Mouse (Mus musculus): Measurements from ENCODE around the gene Itgb8. TPM values are rescaled to one million over a fixed set of nuclear protein-coding genes. Genes with fewer than 3 reads are reported as not detected.
A peak's percentile ranks its signal among the peaks of the same experiment; 100 is the strongest.

Itgb8 gene
- polyA plus RNA-seq, 1 experiment from 2014 or later = 29.6 TPM

DNA sequence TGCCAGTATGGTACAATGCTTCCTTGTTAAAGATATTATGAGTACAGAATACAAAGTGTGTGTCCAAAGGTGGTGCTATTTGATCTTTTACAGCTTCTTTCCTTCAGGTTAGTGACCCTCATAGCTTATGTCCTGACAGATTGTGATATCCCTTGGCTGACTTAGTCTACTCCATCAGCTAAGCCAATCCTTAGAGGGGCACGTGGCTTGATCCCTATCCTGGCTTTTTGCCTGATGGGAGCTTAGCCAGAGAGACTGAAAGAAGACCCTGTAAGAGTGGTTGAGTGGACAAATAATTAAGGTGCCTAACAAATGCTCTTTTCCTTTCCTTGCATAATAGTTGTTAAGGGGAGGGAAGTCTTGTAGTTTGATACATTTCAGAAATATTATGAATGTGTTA lies 73.9 kb downstream of the Itgb8 start:
- 93% methylated on average over 1 of the region's 1 CpGs for whole genome bisulfite sequencing
- ATAC-seq (ENCODE audit: low FRiP score) = 0 out of 2 replicates have a peak, but pooled peaks have one; percentile 18
- no peak overlapping the region for H3K27ac ChIP-seq (ENCODE audit: low read depth, low read length)
- H3K36me3 ChIP-seq (ENCODE audit: control insufficient read depth, insufficient read depth, low read length) = no peaks in the 10 kb centered on the region
- no peak overlapping the region for H3K4me2 ChIP-seq (replicated peaks; ENCODE audit: low read depth, low read length)
- no peak overlapping the region for H3K9ac ChIP-seq (ENCODE audit: low read depth, low read length)
- no peak for DNase-seq (ENCODE audit: low spot score)
- H3K9me3 ChIP-seq (ENCODE audit: control insufficient read depth, low read length) = no peaks in the 10 kb centered on the region
- no peaks in the 10 kb centered on the region for H3K27me3 ChIP-seq (ENCODE audit: control insufficient read depth, insufficient read depth, low read length)
- H3K4me3 ChIP-seq (ENCODE audit: low read depth, low read length) = no peak overlapping the region
- no peaks in the 10 kb centered on the region for H3K4me1 ChIP-seq (replicated peaks; ENCODE audit: control insufficient read depth, insufficient read depth, low read length)

DNA sequence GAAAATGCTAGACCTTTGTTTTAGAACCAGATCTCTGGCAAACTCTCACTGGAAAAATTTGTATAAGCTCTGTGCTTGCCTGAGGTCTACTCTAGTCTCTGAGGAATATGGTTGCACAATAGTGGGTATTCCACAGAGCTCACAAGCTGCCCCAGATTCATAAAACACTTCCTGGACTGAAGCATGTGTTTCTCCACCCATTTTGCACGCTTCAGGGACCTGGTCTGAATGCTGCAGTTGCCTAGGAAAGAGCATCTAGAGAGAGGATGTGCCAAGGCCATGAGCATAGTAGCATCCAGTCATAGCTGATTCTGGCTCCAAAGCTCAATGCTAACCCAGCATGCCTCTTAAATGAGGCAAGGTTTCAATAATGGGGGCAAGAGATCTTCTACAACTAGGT lies 74.4 kb downstream of the Itgb8 start:
- Histone ChIP-seq H3K4me3 (ENCODE audit: low read depth, low read length) (no peak overlapping the region), H3K4me2 (replicated peaks; ENCODE audit: low read depth, low read length) (no peak overlapping the region), H3K9ac (ENCODE audit: low read depth, low read length) (no peak overlapping the region), H3K9me3 (ENCODE audit: control insufficient read depth, low read length) (no peaks in the 10 kb centered on the region), H3K36me3 (ENCODE audit: control insufficient read depth, insufficient read depth, low read length) (no peaks in the 10 kb centered on the region), H3K4me1 (replicated peaks; ENCODE audit: control insufficient read depth, insufficient read depth, low read length) (no peaks in the 10 kb centered on the region), H3K27ac (ENCODE audit: low read depth, low read length) (no peak overlapping the region), H3K27me3 (ENCODE audit: control insufficient read depth, insufficient read depth, low read length) (no peaks in the 10 kb centered on the region)
- WGBS = 57% methylated on average over 1 of the region's 1 CpGs
- ATAC-seq (ENCODE audit: low FRiP score) (no peak), DNase-seq (ENCODE audit: low spot score) (no peak)

DNA sequence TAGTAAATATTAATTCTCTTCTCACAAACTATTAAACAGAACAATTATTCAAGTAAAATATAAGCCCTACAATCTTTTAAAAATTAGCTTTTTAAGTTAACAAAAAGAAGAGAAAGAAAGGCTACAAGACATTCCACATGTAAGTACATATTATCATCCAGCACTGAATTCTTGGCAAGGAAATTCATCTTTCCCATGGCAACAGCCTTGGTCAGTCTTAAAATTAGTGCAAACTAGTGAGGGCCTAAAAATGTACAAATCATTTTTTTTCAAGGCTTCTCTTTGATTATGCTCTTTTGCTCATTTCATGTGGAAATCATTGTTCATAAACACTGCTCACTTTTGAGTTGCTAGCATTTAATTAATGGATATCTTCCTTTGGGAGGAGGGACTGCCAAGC lies 77.8 kb downstream of the Itgb8 start:
- Histone ChIP-seq H3K4me3 (ENCODE audit: low read depth, low read length) (no peak overlapping the region), H3K36me3 (ENCODE audit: control insufficient read depth, insufficient read depth, low read length) (no peaks in the 10 kb centered on the region), H3K4me2 (replicated peaks; ENCODE audit: low read depth, low read length) (no peak overlapping the region), H3K4me1 (replicated peaks; ENCODE audit: control insufficient read depth, insufficient read depth, low read length) (no peaks in the 10 kb centered on the region), H3K27me3 (ENCODE audit: control insufficient read depth, insufficient read depth, low read length) (no peaks in the 10 kb centered on the region), H3K9ac (ENCODE audit: low read depth, low read length) (no peak overlapping the region), H3K27ac (ENCODE audit: low read depth, low read length) (no peak overlapping the region), H3K9me3 (ENCODE audit: control insufficient read depth, low read length) (no peaks in the 10 kb centered on the region)
- no peak for ATAC-seq (ENCODE audit: low FRiP score)
- DNase-seq (ENCODE audit: low spot score) = no peak

DNA sequence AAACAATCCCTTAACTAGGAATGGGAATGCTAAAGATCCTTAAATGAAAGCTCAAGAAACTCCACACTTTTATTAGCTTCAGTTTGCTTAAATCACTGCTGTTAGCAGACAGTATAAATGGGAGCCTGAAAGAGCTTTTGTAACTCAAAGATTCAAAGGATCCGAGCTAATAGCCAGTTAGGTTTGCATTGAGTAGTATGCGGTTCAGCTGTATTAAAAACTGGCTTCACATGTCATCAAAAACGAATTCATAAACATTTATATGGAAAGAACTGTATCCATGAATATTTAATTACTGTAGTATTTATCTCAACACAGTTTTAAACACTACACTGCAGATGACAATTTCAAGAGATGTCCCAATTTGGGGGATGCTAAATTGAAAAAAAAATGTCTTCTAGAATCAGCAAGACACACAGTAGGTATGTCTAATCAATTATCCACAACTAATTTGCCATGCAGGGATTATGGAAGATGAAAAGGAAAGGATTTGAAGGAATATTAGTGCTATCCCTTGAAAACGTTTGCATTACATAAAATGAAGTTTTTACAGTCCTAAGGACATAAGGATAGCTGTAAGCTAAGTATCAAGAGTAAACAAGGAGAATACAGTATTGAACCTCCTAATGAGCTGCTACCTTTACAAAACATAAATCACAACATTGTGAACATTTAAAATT lies 79.2 kb downstream of the Itgb8 start:
- 47% methylated on average over 4 of the region's 4 CpGs for whole genome bisulfite sequencing

DNA sequence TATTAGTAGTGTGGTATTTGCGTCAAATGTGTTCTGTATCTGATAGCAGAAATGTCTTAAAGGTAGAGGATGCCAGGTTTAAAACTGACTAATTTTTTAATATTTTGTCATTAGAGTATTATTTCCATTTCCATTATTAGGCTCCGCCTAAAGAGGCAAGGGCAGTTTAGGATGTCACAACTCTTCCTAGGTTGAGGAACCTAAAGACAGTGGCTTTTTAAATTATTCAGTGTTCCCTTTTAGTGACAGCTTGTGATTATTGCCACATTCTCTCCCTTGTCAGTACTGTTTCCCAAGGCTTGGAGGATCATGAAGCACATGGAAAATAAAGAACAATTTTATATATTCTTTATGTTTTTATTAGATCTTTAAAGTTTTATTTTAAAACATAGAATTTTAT lies 80.9 kb downstream of the Itgb8 start:
- ATAC-seq (ENCODE audit: low FRiP score) (no peak), DNase-seq (ENCODE audit: low spot score) (no peak)
- Histone ChIP-seq H3K27me3 (ENCODE audit: control insufficient read depth, insufficient read depth, low read length) (no peaks in the 10 kb centered on the region), H3K4me1 (replicated peaks; ENCODE audit: control insufficient read depth, insufficient read depth, low read length) (no peaks in the 10 kb centered on the region), H3K4me3 (ENCODE audit: low read depth, low read length) (no peak overlapping the region), H3K9ac (ENCODE audit: low read depth, low read length) (no peak overlapping the region), H3K9me3 (ENCODE audit: control insufficient read depth, low read length) (no peaks in the 10 kb centered on the region), H3K4me2 (replicated peaks; ENCODE audit: low read depth, low read length) (no peak overlapping the region), H3K27ac (ENCODE audit: low read depth, low read length) (no peak overlapping the region), H3K36me3 (ENCODE audit: control insufficient read depth, insufficient read depth, low read length) (no peaks in the 10 kb centered on the region)
- WGBS = 85% methylated on average over 2 of the region's 2 CpGs

More for the DNA sequence above, 79.2 kb downstream of the Itgb8 start:
- 0 out of 2 replicates have a peak, but pooled peaks have one; percentile 7 for ATAC-seq (ENCODE audit: low FRiP score)
- Histone ChIP-seq H3K27ac (ENCODE audit: low read depth, low read length) (no peak overlapping the region), H3K4me3 (ENCODE audit: low read depth, low read length) (no peak overlapping the region), H3K9me3 (ENCODE audit: control insufficient read depth, low read length) (no peaks in the 10 kb centered on the region), H3K27me3 (ENCODE audit: control insufficient read depth, insufficient read depth, low read length) (no peaks in the 10 kb centered on the region), H3K4me1 (replicated peaks; ENCODE audit: control insufficient read depth, insufficient read depth, low read length) (no peaks in the 10 kb centered on the region), H3K36me3 (ENCODE audit: control insufficient read depth, insufficient read depth, low read length) (no peaks in the 10 kb centered on the region), H3K4me2 (replicated peaks; ENCODE audit: low read depth, low read length) (no peak overlapping the region), H3K9ac (ENCODE audit: low read depth, low read length) (no peak overlapping the region)
- DNase-seq (ENCODE audit: low spot score) = no peak

DNA sequence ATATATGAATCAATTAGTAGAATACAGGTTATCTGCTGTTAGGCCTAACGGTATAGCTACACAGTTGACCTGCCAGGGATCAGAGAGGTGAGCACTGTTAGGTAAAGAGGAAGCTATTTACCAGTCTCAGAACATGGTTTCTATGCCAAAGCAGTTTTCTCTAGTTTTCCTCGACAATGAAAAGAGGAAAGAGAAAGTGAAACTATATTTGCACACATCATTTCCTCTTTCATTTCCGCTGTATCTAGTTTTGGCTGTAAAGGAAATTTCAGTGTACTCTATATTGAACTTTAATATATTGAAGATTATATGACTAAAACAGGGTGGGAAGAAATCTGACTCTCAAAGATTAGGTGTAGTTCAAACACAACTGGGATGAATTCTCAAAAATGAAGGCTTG lies 81.5 kb downstream of the Itgb8 start:
- DNase-seq (ENCODE audit: low spot score) (no peak), ATAC-seq (ENCODE audit: low FRiP score) (no peak)
- Histone ChIP-seq H3K9ac (ENCODE audit: low read depth, low read length) (no peak overlapping the region), H3K4me3 (ENCODE audit: low read depth, low read length) (no peak overlapping the region), H3K36me3 (ENCODE audit: control insufficient read depth, insufficient read depth, low read length) (no peaks in the 10 kb centered on the region), H3K27me3 (ENCODE audit: control insufficient read depth, insufficient read depth, low read length) (no peaks in the 10 kb centered on the region), H3K4me2 (replicated peaks; ENCODE audit: low read depth, low read length) (no peak overlapping the region), H3K27ac (ENCODE audit: low read depth, low read length) (no peak overlapping the region), H3K4me1 (replicated peaks; ENCODE audit: control insufficient read depth, insufficient read depth, low read length) (no peaks in the 10 kb centered on the region), H3K9me3 (ENCODE audit: control insufficient read depth, low read length) (no peaks in the 10 kb centered on the region)
- 96% methylated on average over 3 of the region's 3 CpGs for WGBS

DNA sequence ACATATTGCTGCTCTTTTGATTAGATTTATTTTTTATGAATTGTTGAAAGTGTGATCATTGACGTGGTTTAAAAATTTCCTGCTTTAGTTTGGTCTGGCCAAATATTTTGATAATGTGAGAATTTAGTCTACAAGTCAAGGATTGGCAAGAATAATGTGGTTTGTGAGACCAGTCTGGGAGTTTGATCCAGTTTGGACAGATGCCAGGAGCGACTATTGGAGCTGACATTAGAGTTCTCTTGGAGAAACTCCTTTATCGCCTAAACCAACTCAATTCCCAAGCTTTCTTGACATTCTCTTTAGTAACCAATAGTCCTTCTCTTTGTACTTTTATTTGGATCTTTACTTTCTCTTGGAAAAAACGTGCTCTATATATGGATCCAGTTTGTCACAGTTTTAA lies 83.0 kb downstream of the Itgb8 start:
- no peak overlapping the region for H3K4me2 ChIP-seq (replicated peaks; ENCODE audit: low read depth, low read length)
- no peak overlapping the region for H3K27ac ChIP-seq (ENCODE audit: low read depth, low read length)
- no peaks in the 10 kb centered on the region for H3K9me3 ChIP-seq (ENCODE audit: control insufficient read depth, low read length)
- DNase-seq (ENCODE audit: low spot score) = no peak
- no peaks in the 10 kb centered on the region for H3K4me1 ChIP-seq (replicated peaks; ENCODE audit: control insufficient read depth, insufficient read depth, low read length)
- H3K4me3 ChIP-seq (ENCODE audit: low read depth, low read length) = no peak overlapping the region
- H3K27me3 ChIP-seq (ENCODE audit: control insufficient read depth, insufficient read depth, low read length) = no peaks in the 10 kb centered on the region
- no peaks in the 10 kb centered on the region for H3K36me3 ChIP-seq (ENCODE audit: control insufficient read depth, insufficient read depth, low read length)
- ATAC-seq (ENCODE audit: low FRiP score) = no peak
- H3K9ac ChIP-seq (ENCODE audit: low read depth, low read length) = no peak overlapping the region
- WGBS = 82% methylated on average over 4 of the region's 4 CpGs

DNA sequence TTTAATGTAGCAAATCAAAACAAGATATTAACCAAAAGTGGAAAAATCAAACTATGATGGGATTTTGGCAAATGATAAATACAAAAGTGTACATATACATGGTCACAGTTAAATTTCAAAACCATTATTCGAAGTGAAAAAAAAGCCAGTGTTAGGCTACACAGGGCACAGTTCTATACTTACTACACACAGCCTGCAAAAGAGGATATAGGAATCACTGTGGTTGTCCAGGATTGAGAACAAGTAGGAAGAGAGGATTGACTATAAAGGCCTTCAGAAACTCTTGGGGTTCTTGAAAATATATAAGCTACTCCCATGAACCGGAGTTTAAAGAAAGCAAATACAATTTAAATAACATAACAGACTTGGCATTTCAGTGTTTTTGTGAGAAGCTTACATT lies 87.6 kb downstream of the Itgb8 start:
- no peak for DNase-seq (ENCODE audit: low spot score)
- Histone ChIP-seq H3K9ac (ENCODE audit: low read depth, low read length) (no peak overlapping the region), H3K9me3 (ENCODE audit: control insufficient read depth, low read length) (no peaks in the 10 kb centered on the region), H3K27ac (ENCODE audit: low read depth, low read length) (no peak overlapping the region), H3K27me3 (ENCODE audit: control insufficient read depth, insufficient read depth, low read length) (no peaks in the 10 kb centered on the region), H3K36me3 (ENCODE audit: control insufficient read depth, insufficient read depth, low read length) (no peaks in the 10 kb centered on the region), H3K4me1 (replicated peaks; ENCODE audit: control insufficient read depth, insufficient read depth, low read length) (no peaks in the 10 kb centered on the region), H3K4me2 (replicated peaks; ENCODE audit: low read depth, low read length) (no peak overlapping the region), H3K4me3 (ENCODE audit: low read depth, low read length) (no peak overlapping the region)
- WGBS = 95% methylated on average over 2 of the region's 2 CpGs
- no peak for ATAC-seq (ENCODE audit: low FRiP score)

DNA sequence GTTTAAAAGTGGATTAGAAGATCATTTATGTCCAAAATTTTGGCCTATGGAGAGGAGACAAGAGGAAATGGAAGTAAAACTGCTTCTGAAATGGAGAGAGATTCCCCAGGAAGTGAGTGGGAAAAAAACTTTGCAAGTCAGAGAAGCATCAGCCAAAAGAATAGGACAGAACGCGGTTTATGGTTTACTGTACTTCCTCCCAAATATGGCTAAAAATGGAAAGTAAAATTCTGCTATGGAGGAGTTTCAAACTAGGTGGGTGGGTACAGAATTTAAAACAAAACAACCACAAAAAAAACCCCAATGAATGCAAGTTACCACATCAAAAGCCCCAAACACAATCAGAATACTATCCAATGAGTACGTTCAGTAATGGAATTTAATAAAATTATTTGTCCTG lies 90.8 kb downstream of the Itgb8 start:
- ATAC-seq (ENCODE audit: low FRiP score) (no peak), DNase-seq (ENCODE audit: low spot score) (no peak)
- H3K4me2 ChIP-seq (replicated peaks; ENCODE audit: low read depth, low read length) = no peak overlapping the region
- H3K27ac ChIP-seq (ENCODE audit: low read depth, low read length) = no peak overlapping the region
- no peaks in the 10 kb centered on the region for H3K4me1 ChIP-seq (replicated peaks; ENCODE audit: control insufficient read depth, insufficient read depth, low read length)
- H3K27me3 ChIP-seq (ENCODE audit: control insufficient read depth, insufficient read depth, low read length) = no peaks in the 10 kb centered on the region
- 90% methylated on average over 3 of the region's 3 CpGs for WGBS
- no peak overlapping the region for H3K4me3 ChIP-seq (ENCODE audit: low read depth, low read length)
- no peaks in the 10 kb centered on the region for H3K36me3 ChIP-seq (ENCODE audit: control insufficient read depth, insufficient read depth, low read length)
- no peaks in the 10 kb centered on the region for H3K9me3 ChIP-seq (ENCODE audit: control insufficient read depth, low read length)
- no peak overlapping the region for H3K9ac ChIP-seq (ENCODE audit: low read depth, low read length)

Measured in hindbrain, embryonic 11.5 days (tissue).